Mouse (Mus musculus): Measurements from ENCODE around the gene Sesn1.

GRCm38 (mm10) chr10:41893433-41894411 lies 84.0 kb downstream of the Sesn1 start:
- TF ChIP-seq CTCF (IDR thresholded peaks at IDR 0.05; ENCODE audit: extremely low read depth, insufficient read length, insufficient replicate concordance, low read depth, low read length) = no peak
- no peak for TF ChIP-seq POLR2A (IDR thresholded peaks at IDR 0.05; ENCODE audit: low read depth, low read length)

Data from small intestine, adult 2 months (tissue).